ENCODE assay signal across 28 mouse cellular contexts in the genomic region with DNA sequence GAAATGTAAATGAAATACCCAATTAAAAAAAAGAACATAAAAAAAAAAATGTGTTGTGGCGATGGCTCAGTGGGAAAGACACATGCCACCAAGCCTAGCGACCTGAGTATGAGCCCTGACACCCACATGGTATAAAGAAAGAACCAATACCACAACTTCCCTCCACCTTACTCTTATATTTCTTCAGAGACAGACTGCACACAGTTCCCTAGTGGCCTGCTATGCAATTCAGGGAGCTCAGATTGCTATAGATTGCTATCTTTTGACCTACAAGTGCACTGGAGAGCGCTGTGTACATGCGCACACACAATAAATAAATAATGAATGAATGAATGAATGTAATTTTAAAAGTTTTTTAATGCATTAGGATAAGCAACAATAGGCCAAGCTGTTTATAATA. TPM values are rescaled to one million over a fixed set of nuclear protein-coding genes. Genes with fewer than 3 reads are reported as not detected.
"Had no signal": no experiment of that assay in that cellular context is flagged by ENCODE, and none has a peak within 500 bp of the region (broad histone marks: within the 10 kb centered on the region; RNA-seq: fewer than 3 reads in every experiment).

No protein-coding gene starts in this region.

- H3K4me2 ChIP-seq: heart, embryonic 11.5 days; heart, embryonic 13.5 days; heart, embryonic 15.5 days; hindbrain, embryonic 12.5 days; hindbrain, embryonic 14.5 days; intestine, embryonic 15.5 days; limb, embryonic 12.5 days; liver, embryonic 11.5 days had no signal

- H3K4me3 ChIP-seq: heart, adult 2 months; heart, embryonic 13.5 days; heart, embryonic 15.5 days; hindbrain, embryonic 12.5 days; intestine, embryonic 15.5 days; layer of hippocampus, adult 2 months; left cerebral cortex, adult 2 months; limb, embryonic 10.5 days; limb, embryonic 12.5 days had no signal

- H3K9me3 ChIP-seq: heart, embryonic 13.5 days; heart, embryonic 15.5 days; hindbrain, embryonic 12.5 days; intestine, embryonic 15.5 days; limb, embryonic 10.5 days; limb, embryonic 12.5 days had no signal

- H3K36me3 ChIP-seq: heart, embryonic 15.5 days; hindbrain, embryonic 12.5 days; intestine, embryonic 15.5 days; limb, embryonic 10.5 days; limb, embryonic 12.5 days had no signal

- H3K9ac ChIP-seq: heart, embryonic 13.5 days; heart, embryonic 15.5 days; hindbrain, embryonic 12.5 days; hindbrain, embryonic 14.5 days; intestine, embryonic 15.5 days; limb, embryonic 12.5 days had no signal

- H3K27ac ChIP-seq: heart, adult 2 months; heart, embryonic 13.5 days; heart, embryonic 15.5 days; hindbrain, embryonic 12.5 days; hindbrain, embryonic 14.5 days; intestine, embryonic 15.5 days; layer of hippocampus, adult 2 months; left cerebral cortex, adult 2 months; limb, embryonic 10.5 days; limb, embryonic 12.5 days had no signal

- DNase-seq: gastrocnemius, postnatal 14 days; gastrocnemius, postnatal 36 days; heart, adult 11 months; heart, adult 2 months; heart, postnatal 14 days; heart, postnatal 36 days; kidney, adult 18-20 months; kidney, adult 8-10 months; kidney, postnatal 10 days; kidney, postnatal 25 days; kidney, postnatal 4 days; liver had no signal

- H3K27me3 ChIP-seq: heart, embryonic 13.5 days; heart, embryonic 15.5 days; hindbrain, embryonic 12.5 days; intestine, embryonic 15.5 days; limb, embryonic 12.5 days had no signal

- ATAC-seq: hindbrain, embryonic 16.5 days; inflammation-experienced regulatory T-cells, adult 6 months; intestine, embryonic 15.5 days; intestine, postnatal 0 days had no signal

RNA-seq across cellular contexts. Expression of a gene that starts 33.7 kb away (rescaled TPM):
- total RNA-seq: gastrocnemius, adult 18-20 months; gastrocnemius, adult 8-10 months; gastrocnemius, postnatal 36 days; heart, postnatal 14 days had no signal
